Mouse (Mus musculus) adipocyte (in vitro differentiated cells): ENCODE measurements at regions not wholly inside any gene's neighbourhood (a gene's known extent, or its start where the extent isn't known, plus 50 kb on each side); places are given as distances from the start of the nearest gene placed in this dataset.
"Not testable (repeated sequence)": the region's sequence is repeated elsewhere in the genome, so short reads cannot be mapped to it uniquely, and the experiment has no call there.

Experiments used
- DNase-seq: peaks from one replicate; pipeline ENCODE4 v3.0.0-alpha.2; 2016; ENCODE audit warnings: low spot score

DNA sequence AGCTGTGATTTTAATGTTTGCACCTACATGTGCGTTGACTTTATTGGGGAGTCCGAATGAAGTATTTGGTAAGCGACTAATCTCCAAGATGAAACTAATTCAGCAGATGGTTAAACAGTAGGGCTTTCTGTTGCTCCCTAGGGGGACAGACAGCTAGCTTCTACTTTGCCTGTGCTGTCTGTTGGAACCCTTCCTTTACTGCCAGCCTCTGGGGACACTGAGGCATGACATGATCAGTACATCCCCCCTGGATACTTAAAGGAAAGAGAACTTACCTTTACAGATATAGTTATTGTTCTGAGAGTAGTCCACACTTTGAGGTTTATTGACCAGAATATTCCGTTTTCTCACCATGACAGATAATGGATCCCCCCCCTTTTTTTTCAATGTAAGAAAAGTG lies 289.8 kb upstream of the Ift57 start:
- DNase-seq: no peak

DNA sequence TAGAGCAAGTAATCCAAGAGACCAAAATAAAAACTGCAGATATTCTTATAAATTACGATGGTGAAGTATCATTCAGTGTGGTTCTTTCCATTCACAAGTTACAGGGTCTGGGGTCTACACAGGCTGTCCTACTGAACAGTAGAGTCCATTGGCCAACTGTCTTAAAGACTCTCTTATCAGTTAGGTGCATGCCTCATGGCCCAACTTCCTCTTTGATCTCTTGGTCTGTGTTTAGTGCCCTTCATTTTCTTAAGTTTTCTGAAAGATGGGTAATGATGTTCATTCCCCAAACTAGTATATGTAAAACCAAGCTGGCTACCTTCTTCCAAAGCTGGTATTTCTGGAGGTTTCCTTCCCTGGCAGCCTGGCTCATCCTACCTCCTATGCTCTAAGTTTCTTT lies 268.7 kb upstream of the Ift57 start:
- DNase-seq: no peak

DNA sequence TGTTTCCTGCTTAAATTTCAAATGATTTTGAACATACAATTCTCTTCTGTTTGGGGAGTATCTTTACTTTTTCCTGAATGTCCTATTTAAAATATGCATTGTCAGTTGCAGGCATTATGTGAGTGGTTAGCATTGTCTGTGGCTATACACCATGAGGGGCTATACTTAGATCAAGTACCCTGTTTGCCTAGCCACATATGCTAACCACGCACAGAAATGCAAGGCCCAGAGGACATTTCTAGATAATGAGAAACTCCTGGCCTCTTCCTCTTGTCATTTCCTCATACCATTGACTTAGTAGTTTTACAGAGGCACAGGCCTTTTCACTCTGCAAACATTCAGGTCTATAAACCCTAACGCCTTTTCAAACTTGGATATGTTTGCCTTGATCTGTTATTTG lies 267.1 kb upstream of the Ift57 start:
- no peak for DNase-seq

DNA sequence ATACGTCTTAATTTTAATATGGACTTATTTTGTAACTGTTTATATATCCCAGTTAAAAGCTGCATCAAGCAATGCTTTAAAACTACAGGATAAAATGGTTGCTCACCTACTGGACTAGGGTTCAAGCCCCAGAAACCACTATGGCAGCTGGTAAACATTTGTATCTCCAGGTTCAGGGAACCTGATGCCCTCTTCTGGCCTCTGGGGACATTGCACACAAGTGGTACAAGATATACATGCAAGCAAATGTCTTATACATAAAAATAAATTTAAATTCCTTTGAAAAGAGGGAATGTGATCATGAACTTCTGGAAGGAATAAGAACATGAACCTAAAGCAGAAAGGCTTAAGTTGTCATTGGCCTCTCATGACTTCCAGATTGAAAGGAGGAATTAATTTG lies 257.8 kb upstream of the Ift57 start:
- no peak for DNase-seq

DNA sequence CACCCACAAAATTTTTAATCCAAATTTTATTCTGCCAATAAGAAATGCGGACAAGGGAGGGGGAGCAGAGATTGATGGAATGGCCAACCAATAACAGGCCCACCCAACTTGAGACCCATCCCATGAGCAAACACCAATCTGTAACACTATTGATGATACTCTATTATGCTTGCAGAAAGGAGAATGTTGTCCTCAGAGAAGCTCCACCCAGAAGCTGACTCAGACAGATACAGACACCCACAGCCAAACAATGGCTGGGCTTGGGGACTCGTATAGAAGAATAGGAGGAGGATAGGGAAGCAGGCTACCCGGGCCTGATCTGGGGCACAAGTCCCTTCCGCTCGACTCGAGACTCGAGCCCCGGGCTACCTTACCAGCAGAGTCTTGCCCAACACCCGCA lies 251.7 kb upstream of the Ift57 start:
- DNase-seq: not testable (repeated sequence)

DNA sequence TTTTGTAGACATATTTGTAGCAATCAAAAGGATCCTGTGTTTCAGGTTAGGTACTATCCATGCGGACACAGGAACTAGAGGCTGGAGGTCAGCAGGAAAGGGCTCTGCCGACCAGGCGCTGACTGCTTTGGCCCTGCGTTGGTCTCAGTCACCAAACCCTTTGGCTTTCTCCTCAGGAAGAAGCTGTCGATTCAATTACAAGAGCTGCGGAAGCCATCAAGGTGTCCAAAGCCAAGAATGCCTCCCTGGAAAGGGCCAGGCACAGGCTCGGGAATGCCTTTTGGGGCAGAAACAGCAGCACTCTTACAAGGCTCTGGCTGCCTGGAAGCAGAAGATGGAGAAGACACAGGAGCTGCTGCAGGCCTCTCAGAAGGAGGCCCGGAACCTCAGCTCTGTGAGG lies 205.2 kb upstream of the Ift57 start:
- DNase-seq: no peak

DNA sequence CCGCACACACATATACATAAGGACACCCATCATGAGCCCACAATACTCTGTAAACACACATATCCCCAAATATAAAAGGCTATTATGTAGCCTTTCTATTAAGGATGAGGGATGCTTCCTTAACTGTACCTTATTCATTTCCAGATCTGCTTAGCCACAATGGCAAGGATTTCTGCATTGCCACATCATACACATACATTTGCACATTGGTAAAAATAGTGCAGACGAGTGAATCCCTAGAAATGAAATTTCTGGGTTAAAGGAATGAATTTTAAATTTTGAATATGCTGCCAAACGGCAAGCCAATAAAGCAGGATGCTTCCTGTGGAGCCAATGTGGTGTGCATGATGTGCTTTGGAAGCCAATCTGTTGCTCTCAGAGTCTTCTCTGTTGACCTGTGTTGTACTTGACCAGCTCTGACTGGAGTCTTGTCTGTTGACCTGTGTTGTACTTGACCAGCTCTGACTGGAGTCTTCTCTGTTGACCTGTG lies 201.5 kb upstream of the Ift57 start:
- no peak for DNase-seq

DNA sequence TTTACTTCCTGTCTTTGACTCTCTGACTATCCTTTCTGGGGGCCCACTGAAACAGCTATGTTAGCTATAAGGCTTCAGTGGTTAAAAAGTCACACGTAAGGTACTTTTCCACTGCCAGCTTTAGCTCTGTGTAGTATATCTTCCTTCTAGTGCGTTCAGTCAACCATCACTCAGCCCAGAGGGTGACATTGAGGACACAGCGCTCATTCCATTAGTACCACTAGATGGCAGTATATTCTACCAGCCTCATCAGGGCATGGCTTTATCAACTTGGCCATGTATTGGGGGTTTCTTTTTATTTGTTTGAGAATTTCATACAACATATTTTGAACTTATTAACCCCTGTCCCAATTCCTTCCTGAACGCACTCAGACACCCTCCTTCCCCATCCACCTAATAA lies 198.2 kb upstream of the Ift57 start:
- DNase-seq: peak; percentile 70

DNA sequence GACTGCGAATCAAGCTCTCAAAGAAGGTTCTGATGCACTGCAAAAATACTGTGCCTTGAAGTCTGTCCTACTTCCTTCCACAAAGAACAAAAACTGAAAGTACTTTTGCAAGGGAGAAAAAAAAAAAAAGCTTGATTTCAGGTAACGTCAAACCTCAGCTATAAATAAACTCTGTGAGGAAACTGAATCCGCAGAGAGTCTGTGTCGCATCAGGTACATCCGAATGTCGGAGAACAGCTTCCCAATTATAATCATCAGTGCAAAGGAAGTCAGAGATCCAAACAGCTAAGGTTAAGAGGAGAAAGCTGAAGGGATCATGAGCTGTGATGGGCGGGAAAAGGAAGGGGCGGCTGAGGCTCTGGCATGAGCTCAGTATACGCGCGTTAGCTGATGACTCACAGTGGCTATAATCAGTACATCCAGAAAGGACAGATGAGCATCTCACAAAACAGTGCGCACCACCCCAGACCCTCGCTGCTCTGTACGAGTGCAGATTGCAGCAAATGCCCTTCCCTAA lies 195.1 kb upstream of the Ift57 start:
- no peak for DNase-seq

DNA sequence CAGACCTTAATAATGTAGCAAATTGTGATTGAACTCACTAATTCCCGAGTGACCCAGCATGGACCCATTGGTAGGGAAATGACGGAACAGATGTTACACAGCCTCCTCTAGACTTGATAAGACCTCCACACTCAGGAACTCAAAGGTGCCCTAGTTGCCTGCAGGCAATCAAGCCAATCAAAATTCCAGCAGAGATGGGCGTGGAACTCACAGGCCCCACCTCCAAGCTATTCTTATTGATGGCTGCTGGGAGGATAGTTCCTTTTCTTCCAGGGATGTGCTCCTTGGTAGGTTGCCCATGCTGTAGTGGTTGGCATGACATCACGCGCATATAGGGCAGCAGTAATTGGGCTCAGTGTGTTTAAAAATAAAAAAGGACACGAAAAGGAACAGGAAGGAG lies 194.4 kb upstream of the Ift57 start:
- DNase-seq: no peak

DNA sequence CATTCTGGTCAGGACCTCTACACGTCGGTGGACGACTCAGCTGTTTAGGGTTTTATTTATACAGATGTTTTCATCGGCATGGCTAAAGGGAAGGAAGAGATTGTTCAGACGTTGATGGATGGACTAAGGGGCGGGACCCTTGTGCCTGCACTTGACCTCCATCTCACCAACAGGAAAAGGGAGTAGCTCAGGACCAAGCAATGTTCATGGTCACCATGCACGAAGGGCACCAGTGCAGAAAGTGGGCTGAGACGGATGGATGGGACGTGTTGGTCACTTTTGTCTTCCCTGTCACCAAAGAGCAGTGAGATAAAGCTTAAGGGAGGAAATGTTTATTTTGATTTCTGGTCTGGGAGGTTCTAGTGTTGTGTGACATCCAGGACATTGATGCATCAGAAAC lies 193.8 kb upstream of the Ift57 start:
- no peak for DNase-seq

DNA sequence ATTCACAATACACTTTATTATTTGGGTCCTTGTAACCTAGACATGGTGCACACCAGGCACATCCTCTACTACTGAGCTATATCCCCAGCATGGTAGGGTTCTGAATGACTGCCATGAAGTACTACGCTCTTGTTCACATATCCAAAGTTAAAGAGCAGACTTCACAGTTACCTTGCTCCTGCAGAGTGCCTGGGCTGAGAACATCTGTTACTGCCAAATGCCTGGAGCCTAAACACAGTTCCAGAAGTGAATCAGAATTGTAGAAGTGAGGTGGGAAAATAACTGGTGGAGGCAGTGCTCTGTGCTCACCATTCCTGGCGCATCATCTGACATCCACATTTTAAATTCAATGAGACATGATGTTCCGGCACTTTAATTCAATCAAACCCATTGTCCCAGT lies 180.2 kb upstream of the Ift57 start:
- no peak for DNase-seq

DNA sequence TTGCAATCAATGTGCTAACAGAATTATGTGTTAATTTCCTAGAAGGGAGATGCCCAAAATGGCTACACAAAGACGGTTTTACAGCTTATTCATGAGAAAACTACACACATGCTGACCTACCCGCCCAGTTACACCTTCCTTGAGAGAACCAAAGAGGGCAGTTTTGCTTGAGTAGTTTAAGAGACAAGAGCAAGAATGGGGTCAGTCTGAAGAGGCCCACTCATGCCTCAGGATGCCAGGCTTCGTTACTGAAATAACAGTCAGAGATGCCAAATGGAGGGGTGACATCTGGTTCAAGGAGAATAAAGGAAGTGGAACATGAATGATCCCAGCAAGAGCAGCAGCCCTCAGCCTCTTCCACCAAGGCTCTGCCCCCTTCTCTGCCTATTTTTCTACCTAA lies 178.6 kb upstream of the Ift57 start:
- no peak for DNase-seq

DNA sequence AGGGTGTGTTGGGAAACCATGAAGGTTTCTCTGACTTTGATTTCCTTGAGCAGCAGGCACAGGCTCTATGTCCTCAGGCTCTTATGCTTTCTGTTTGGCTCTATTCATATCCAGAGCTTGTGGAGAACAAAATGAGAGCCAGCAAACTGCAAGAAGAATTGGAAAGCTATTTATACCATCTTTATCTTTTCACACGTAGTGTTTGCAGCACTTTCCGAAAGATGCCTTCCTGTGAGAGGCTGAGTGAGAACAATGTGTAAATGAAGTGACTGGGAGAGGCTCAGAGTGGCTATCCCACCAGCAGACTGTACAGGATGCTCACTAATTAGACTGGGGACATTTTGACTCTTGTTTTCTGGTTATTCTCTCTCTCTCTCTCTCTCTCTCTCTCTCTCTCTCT lies 177.3 kb upstream of the Ift57 start:
- DNase-seq: no peak

DNA sequence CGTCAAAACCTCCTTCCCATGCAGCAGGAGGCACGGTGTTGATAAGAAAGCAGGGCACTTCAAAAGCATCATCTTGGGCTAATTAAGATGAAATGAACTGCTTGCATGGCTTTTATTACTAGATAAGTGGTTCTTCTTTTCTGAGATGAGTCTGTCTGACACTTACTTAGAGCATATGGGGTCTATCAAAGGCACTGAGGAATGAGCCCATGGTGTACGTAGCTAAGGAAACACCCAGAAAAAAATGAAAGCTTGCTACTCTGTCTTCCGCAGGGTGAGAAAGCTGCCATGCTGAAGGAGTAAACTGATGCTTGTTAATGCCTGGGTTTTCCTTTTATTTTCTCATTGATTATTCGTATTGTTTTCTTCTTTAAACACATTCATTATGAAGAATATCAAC lies 176.5 kb upstream of the Ift57 start:
- no peak for DNase-seq

DNA sequence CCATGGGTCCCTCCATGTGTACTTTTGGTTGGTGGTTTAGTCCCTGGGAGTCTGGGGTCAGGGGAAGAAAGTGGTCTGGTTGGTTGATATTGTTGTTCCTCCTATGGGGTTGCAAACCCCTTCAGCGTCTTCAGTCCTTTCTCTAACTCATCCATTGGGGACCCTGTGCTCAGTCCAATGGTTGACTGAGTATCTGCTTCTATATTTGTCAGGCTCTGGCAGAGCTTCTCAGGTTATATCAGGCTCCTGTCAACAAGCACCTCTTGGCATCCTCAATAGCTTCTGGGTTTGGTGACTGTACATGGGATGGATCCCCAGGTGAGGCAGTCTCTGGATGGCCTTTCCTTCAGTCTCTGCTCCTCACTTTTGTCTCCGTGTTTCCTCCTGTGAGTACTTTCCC lies 170.4 kb upstream of the Ift57 start:
- DNase-seq: not testable (repeated sequence)

DNA sequence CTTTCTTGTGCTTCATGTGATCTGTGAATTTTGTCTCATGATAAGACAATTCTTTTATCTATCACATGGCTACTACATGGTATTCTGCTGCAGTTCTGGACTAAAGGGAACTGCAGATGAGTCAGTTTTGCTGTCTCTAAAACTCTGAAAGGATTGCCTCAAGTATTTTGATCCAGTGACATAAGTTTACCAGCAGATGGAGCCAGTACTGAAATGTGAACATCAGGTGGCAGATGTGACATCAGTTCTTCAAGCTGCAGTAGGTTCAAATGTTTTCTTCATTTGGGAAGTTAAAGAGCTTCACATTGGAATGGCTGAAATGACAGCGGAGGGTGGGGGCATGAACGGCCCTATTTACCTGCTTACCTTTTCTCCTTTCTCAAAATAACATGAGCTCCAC lies 170.0 kb upstream of the Ift57 start:
- peak; percentile 53 for DNase-seq

DNA sequence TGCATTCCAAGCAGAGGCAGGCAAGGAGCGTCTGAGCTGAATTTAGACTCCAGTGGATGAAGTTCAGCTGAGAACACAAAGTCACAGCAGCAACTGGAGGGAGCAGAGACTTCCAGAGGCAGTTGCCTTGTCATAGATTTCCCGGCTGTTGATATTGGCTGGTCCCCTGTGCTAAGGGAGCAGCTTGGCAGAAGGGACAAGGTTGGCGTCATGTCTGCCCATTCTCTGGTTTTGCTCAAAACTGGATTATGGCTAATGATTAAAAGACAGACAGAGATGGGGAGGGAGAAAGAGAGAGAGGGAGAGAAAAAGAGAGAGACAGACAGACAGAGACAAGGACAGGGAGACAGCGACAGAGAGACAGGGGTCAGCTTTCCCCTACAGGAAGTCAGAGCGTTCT lies 169.0 kb upstream of the Ift57 start:
- DNase-seq: no peak

DNA sequence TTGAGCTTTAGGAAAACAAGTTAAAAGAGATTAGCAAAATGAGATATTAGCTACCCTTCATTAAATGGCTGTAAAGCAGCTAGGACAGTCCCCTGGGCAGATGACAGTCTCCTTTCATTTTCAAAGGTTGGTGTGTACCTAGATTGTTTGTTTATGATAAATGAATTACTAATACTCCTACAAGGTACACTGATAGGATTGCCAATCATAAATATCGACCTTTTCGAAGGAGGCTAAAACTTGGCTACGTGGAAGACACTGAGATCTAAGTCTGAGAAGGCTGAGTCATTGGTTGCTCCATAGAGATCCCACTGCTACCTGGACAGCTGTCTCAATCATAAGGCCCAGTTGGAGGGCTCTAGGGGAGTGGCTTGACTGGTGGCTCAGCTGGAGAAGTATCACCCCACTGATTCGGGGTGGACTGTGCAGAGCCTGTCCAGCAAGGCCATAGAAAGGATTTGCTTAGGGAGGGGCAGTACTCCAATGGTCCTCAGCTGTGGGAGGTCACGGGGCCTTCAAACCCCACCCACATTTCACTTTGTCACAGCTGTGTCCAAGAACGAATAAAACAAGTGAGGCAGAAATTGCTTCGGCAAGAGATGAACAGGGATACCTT lies 166.9 kb upstream of the Ift57 start:
- no peak for DNase-seq

DNA sequence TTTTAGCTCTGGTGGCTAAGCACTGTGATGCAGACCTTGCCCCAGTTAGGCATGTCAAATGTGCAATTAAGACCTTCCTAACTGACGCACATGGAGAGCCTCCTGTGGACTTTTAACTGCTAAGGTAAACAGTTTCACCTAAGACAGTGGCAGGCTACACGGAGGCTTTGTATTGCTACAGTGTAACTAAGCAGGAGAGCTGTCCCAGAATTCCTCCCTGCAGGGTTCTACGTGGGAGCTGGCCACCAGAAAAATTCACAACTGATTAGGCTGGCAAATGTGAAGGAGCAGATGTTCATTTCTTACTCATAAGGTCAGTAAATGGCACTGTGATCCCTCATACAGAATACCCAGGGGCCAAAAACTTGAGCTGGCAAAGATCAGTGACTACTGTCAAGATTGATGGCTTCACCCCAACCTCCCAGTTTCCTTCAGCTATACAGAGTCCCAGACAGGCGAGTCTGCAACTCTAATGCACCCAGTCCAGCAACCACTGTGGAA lies 165.5 kb upstream of the Ift57 start:
- peak; percentile 33 for DNase-seq

DNA sequence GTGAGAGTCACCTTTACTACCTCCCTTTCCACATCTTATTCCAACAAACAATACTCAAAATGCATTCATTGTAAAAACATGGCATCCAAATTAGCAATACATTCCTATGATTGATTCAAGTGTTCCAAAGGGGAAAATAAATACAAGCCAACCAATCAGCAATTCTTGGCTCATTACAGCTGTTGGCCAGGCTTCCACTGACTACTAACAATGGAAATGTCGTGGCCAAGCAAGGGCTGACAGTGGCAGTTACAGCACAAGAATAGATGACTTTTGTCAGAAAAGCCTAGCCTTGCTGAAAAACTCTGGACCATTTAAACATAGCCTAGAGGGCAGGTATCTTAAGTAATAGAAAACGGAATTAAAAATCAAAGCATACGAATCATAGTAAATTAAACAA lies 148.8 kb upstream of the Ift57 start:
- peak; percentile 8 for DNase-seq

DNA sequence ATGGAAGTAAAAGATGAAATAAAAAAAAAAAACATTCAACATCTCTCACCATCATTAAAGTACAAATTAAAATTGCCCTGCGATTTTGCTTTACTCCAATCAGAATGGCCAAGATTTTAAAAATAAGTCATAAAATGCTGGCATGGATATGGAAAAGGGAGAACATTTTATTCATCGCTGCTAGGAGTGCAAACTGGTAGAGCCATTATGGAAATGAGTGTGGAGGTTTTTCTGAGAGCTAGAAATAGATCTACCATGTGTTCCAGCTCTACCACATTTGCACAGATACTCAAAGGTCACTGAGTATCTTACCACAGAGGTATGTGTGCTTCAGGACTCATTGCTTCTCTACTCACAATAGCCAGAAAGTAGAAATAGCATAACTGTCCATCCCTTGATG lies 129.0 kb upstream of the Ift57 start:
- no peak for DNase-seq

DNA sequence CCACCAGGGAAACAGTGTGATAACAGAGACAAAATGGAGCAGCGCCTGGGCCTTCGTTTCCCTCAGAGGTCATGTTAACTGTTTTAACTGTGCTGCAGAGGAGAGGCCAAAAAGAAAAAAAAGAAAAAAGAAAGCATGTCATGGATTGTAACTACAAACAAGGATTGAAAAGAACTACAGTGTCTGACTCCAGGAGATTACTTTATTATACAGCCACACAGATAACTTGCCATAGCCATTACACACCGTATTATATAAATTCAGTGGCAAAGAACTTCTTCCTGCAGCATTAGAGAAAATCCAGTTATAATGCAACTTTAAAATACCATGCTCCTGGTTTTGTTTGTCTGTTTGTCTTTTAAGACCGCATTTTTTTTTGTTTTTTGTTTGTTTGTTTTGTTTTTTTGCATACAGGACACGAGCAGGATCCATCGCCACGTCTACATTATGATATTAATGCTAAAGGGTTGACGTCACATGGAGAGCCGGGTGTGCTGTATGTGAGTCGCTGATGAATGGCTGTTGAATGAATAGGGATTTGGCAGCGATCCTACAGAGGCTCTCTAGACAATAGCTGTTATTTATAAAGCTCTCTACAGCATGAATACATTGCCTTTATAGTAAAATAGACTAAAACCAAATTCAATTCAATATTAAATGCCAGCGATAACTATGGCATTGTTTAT lies 126.4 kb upstream of the Ift57 start:
- no peak for DNase-seq

DNA sequence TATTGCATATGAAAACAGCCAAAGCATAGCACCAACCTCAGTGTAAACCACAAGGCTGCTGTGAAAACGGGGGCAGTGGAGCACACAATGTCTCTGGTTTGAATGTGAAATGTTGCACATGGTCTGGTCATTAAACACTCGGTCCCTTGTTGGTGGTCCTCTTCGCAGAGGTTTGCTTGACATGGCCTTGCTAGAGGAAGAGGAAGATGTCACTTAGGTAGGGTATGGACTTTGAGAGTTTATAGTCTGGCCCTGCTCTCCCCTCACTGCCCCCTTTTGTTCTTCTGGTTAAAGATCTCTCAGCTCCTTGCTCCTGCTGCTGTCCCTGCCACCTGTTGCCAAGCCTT lies 125.9 kb upstream of the Ift57 start:
- no peak for DNase-seq
